Comparison of ENCODE assay signal across 12 mouse cellular contexts in genomic region chr6:72627276-72627675, GRCm38 (mm10). TPM values are rescaled to one million over a fixed set of nuclear protein-coding genes. Genes with fewer than 3 reads are reported as not detected.
DNase-seq lines count a peak whose midpoint lies in the region; ATAC-seq and TF ChIP-seq lines count a peak whose summit lies in the region.
"Had no signal": no experiment of that assay in that cellular context is flagged by ENCODE, and none has a peak within 500 bp of the region (broad histone marks: within the 10 kb centered on the region; RNA-seq: fewer than 3 reads in every experiment).

No protein-coding gene starts in this region.

- in situ Hi-C loops in ES-E14 (cut with MboI; ENCODE audit: low sequenced_read_pairs in 2 of 2, unreplicated experiment in 2 of 2) = no loop called here

- H3K9me3 ChIP-seq in E14TG2a.4 (ENCODE audit: low read length) = no peaks in the 10 kb centered on the region
- H3K9me3 ChIP-seq in ES-E14 (ENCODE audit: control insufficient read depth, insufficient read depth, low read depth, low read length) = no peaks in the 10 kb centered on the region
- H3K9me3 ChIP-seq in kidney, postnatal 0 days (replicated peaks; ENCODE audit: low read length) = no peaks in the 10 kb centered on the region
- no peaks in the 10 kb centered on the region for H3K9me3 ChIP-seq in lung, postnatal 0 days (ENCODE audit: low read length)
- H3K9me3 ChIP-seq: embryonic facial prominence, embryonic 10.5 days; stomach, embryonic 15.5 days had no signal

- no peak overlapping the region for H3K27ac ChIP-seq in ES-E14 (ENCODE audit: insufficient read depth, low read depth, low read length, poor library complexity, severe bottlenecking)
- H3K27ac ChIP-seq in kidney, postnatal 0 days = peak overlapping the region; percentile 71
- no peak overlapping the region for H3K27ac ChIP-seq in lung, postnatal 0 days (ENCODE audit: low read length)
- H3K27ac ChIP-seq: embryonic facial prominence, embryonic 10.5 days; stomach, embryonic 15.5 days had no signal

- H3K4me1 ChIP-seq in E14TG2a.4 (replicated peaks; ENCODE audit: low read depth, low read length) = peaks cover 32% of the 10 kb centered on the region
- no peaks in the 10 kb centered on the region for H3K4me1 ChIP-seq in ES-E14 (ENCODE audit: control insufficient read depth in 2 of 2, insufficient read depth in 2 of 2, low read length in 2 of 2, poor library complexity in 1 of 2)
- no peaks in the 10 kb centered on the region for H3K4me1 ChIP-seq in kidney, postnatal 0 days (replicated peaks; ENCODE audit: insufficient read depth, low read length)
- H3K4me1 ChIP-seq in lung, postnatal 0 days (ENCODE audit: insufficient read depth, low read depth, low read length) = no peaks in the 10 kb centered on the region
- H3K4me1 ChIP-seq: embryonic facial prominence, embryonic 10.5 days had no signal

- no peak for TF ChIP-seq EP300 in lung, postnatal 0 days (IDR thresholded peaks at IDR 0.05)

- ATAC-seq in kidney, postnatal 0 days (replicated peaks; ENCODE audit: low FRiP score, low read depth) = peak; percentile 88
- no peak for ATAC-seq in lung, postnatal 0 days

- no peak for TF ChIP-seq CTCF in E14TG2a.4 (conservative IDR thresholded peaks at IDR 0.05; ENCODE audit: low read length)
- no peak for TF ChIP-seq CTCF in kidney, postnatal 0 days (IDR thresholded peaks at IDR 0.05; ENCODE audit: low read depth)
- no peak for TF ChIP-seq CTCF in lung, postnatal 0 days (IDR thresholded peaks at IDR 0.05)

- H3K4me2 ChIP-seq in kidney, postnatal 0 days (ENCODE audit: low read length) = no peak overlapping the region
- H3K4me2 ChIP-seq in lung, postnatal 0 days (replicated peaks; ENCODE audit: low read depth, low read length) = no peak overlapping the region
- H3K4me2 ChIP-seq: stomach, embryonic 15.5 days had no signal

- 47% methylated on average over 16 of the region's 16 CpGs for WGBS in kidney, postnatal 0 days
- 80% methylated on average over 16 of the region's 16 CpGs for WGBS in lung, postnatal 0 days

- H3K27me3 ChIP-seq in E14TG2a.4 (ENCODE audit: insufficient read depth, low read length) = no peaks in the 10 kb centered on the region
- H3K27me3 ChIP-seq in kidney, postnatal 0 days (ENCODE audit: insufficient read depth, low read length) = no peaks in the 10 kb centered on the region
- no peaks in the 10 kb centered on the region for H3K27me3 ChIP-seq in lung, postnatal 0 days (replicated peaks; ENCODE audit: insufficient read depth, low read length)
- H3K27me3 ChIP-seq: stomach, embryonic 15.5 days had no signal

- DNase-seq in layer of hippocampus, adult 9-11 months = peak; percentile 14
- DNase-seq in layer of hippocampus, postnatal 25 days (ENCODE audit: extremely low spot score in 1 of 2, low spot score in 1 of 2) = no peak
- no peak for DNase-seq in ES-E14 (ENCODE audit: low read depth, low spot score)
- peak; percentile 52 for DNase-seq in kidney, postnatal 0 days (ENCODE audit: low spot score)
- no peak for DNase-seq in embryo, embryonic 9.5 days (ENCODE audit: extremely low spot score)
- DNase-seq in lung, postnatal 0 days (ENCODE audit: low spot score) = no peak
- DNase-seq: cerebellum, adult 8-10 months; heart, postnatal 10 days; thymus, postnatal 4 days had no signal

- H3K9ac ChIP-seq in ES-E14 (ENCODE audit: insufficient read depth, low read depth, low read length, poor library complexity, severe bottlenecking) = peak overlapping the region; percentile 32; the same call in 1 of the 2 replicates
- H3K9ac ChIP-seq in kidney, postnatal 0 days (ENCODE audit: low read depth, low read length) = peak overlapping the region; percentile 35; the same call in 1 of the 2 replicates
- H3K9ac ChIP-seq in lung, postnatal 0 days (replicated peaks; ENCODE audit: low read depth) = no peak overlapping the region
- H3K9ac ChIP-seq: stomach, embryonic 15.5 days had no signal

- H3K4me3 ChIP-seq in E14TG2a.4 (replicated peaks; ENCODE audit: low read length) (peak overlapping the region; percentile 57), ES-E14 (ENCODE audit: insufficient read depth in 1 of 2, low read depth in 1 of 2, low read length in 2 of 2, poor library complexity in 1 of 2, severe bottlenecking in 1 of 2) (no peak overlapping the region)
- H3K4me3 ChIP-seq in kidney, postnatal 0 days (replicated peaks; ENCODE audit: low read depth, low read length) = no peak overlapping the region
- no peak overlapping the region for H3K4me3 ChIP-seq in lung, postnatal 0 days (ENCODE audit: low read depth, low read length)
- H3K4me3 ChIP-seq: embryonic facial prominence, embryonic 10.5 days; stomach, embryonic 15.5 days had no signal

- H3K36me3 ChIP-seq in E14TG2a.4 (ENCODE audit: insufficient read depth, low read length) (peaks cover 65% of the 10 kb centered on the region), ES-E14 (ENCODE audit: control insufficient read depth, insufficient read depth, low read length, poor library complexity, severe bottlenecking) (peaks cover 19% of the 10 kb centered on the region; the same call in 1 of the 2 replicates)
- H3K36me3 ChIP-seq in kidney, postnatal 0 days (ENCODE audit: insufficient read depth, low read length) = peaks cover 39% of the 10 kb centered on the region
- H3K36me3 ChIP-seq in lung, postnatal 0 days (ENCODE audit: insufficient read depth, low read length) = peaks cover 18% of the 10 kb centered on the region; the same call in 1 of the 2 replicates

TF ChIP-seq in ES-E14, 5 proteins besides CTCF, POLR2A, EP300 and RAD21:
- TF ChIP-seq ZC3H11A (IDR thresholded peaks at IDR 0.05; ENCODE audit: borderline replicate concordance, low read depth, low read length) (no peak), CHD2 (IDR thresholded peaks at IDR 0.05; ENCODE audit: low read depth, low read length) (no peak), ZNF384 (IDR thresholded peaks at IDR 0.05; ENCODE audit: low read depth, low read length) (no peak), MAFK (IDR thresholded peaks at IDR 0.05; ENCODE audit: insufficient read depth, low read depth, low read length) (no peak)

RNA-seq across cellular contexts. Expression of gene Tgoln1, which starts 10.5 kb away (rescaled TPM):
- total RNA-seq in layer of hippocampus, postnatal 25 days (2021) = 10 to 100 TPM; 80.3 to 85.0 TPM
- 56.4 and 57.7 TPM in 2 replicates for total RNA-seq in ES-E14 (2012; rRNA removed)
- polyA plus RNA-seq in kidney, postnatal 0 days (2015; fragmentation: Nextera tagmentation; extraction: Ambion mirVana) = 42.3 and 44.2 TPM in 2 replicates
- 120 and 155 TPM in 2 replicates for polyA plus RNA-seq in lung, postnatal 0 days (2015; fragmentation: Nextera tagmentation; extraction: Ambion mirVana)

RNA-seq across cellular contexts. Expression of gene Retsat, which starts 29.0 kb away (rescaled TPM):
- total RNA-seq in layer of hippocampus, postnatal 25 days (2021) = 10 to 100 TPM; 57.8 to 58.7 TPM
- total RNA-seq in ES-E14 (2012; rRNA removed) = 20.2 and 39.6 TPM in 2 replicates
- polyA plus RNA-seq in kidney, postnatal 0 days (2015; fragmentation: Nextera tagmentation; extraction: Ambion mirVana) = 41.0 and 45.3 TPM in 2 replicates
- 38.9 and 42.7 TPM in 2 replicates for polyA plus RNA-seq in lung, postnatal 0 days (2015; fragmentation: Nextera tagmentation; extraction: Ambion mirVana)

RNA-seq across cellular contexts. Expression of gene Elmod3, which starts 29.1 kb away (rescaled TPM):
- total RNA-seq in layer of hippocampus, postnatal 25 days (2021) = 10 to 100 TPM; 22.0 to 23.4 TPM
- 4.3 and 4.8 TPM in 2 replicates for total RNA-seq in ES-E14 (2012; rRNA removed)
- 16.2 and 18.1 TPM in 2 replicates for polyA plus RNA-seq in kidney, postnatal 0 days (2015; fragmentation: Nextera tagmentation; extraction: Ambion mirVana)
- polyA plus RNA-seq in lung, postnatal 0 days (2015; fragmentation: Nextera tagmentation; extraction: Ambion mirVana) = 15.9 and 19.7 TPM in 2 replicates

Comparison
In these comparisons a context has a peak if more than half of its experiments do, and no peak if none do; other contexts are left out.
1. DNase-seq: peak in layer of hippocampus, adult 9-11 months (single experiment) and kidney, postnatal 0 days (single experiment); none in layer of hippocampus, postnatal 25 days (0 of 2), ES-E14 (single experiment), embryo, embryonic 9.5 days (single experiment) and lung, postnatal 0 days (single experiment).